Mouse (Mus musculus): ENCODE results near the gene Fuz.

DNA sequence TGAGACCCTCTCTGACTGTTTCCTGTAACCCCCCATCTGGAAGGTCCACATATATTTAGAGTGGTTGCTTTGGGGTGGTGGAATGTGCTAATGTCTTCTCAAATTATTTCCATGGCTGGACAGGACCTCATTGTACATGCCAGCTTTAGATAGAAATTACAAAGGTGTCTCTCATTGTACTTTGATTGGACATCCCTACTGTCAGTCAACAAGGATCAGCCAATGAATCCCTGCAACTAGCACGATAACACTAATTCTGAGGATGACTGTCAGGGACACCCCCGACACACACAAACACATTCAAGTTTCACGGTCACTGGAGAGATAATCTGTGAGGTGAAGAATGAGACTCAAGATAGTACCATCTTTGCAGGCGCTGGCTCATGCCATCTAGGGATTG, 42.8 kb downstream of the Fuz start:
- TF ChIP-seq CTCF (IDR thresholded peaks at IDR 0.05; ENCODE audit: control insufficient read depth, insufficient read depth, insufficient read length) (no peak), MAX (IDR thresholded peaks at IDR 0.05) (no peak), MYOD1 (IDR thresholded peaks at IDR 0.05; ENCODE audit: control insufficient read depth, insufficient read length, low read depth) (no peak), USF1 (IDR thresholded peaks at IDR 0.05; ENCODE audit: low read depth) (no peak), MYOG (IDR thresholded peaks at IDR 0.05; ENCODE audit: control insufficient read depth, extremely low read depth, insufficient read length) (no peak), CEBPB (IDR thresholded peaks at IDR 0.05; ENCODE audit: low read depth) (no peak)

Data from C2C12 (cell line).